Mouse (Mus musculus) cerebellum, postnatal 14 days (tissue): ENCODE measurements at regions not wholly inside any gene's neighbourhood (a gene's known extent, or its start where the extent isn't known, plus 50 kb on each side); places are given as distances from the start of the nearest gene placed in this dataset.

Experiments
- DNase-seq, 2 experiments: peaks; one replicate each; pipeline ENCODE4 v3.0.0; 2021; ENCODE audit warnings: mixed read lengths in 2 of 2

DNA sequence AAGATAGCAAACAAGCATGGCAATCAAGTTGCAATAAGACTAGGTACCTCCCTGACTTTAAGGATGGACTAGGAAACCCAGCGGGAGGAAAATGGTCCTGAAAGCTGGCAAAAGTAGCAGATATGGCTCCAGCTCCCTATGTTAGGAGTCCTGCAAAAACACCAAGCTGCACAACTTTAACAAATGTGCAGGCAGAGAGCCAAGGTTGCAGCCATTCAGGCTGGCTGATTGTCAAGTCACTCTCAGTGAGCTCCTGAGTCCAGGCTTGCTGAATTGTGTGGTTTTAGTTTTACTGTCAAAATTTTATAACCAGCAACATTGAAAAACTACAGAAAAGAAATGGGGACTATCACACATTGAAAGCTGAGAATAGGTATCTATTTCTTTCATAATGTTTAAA is 1122.8 kb upstream of the Slc10a2 start:
- DNase-seq, result peak; percentile 32 to 54

DNA sequence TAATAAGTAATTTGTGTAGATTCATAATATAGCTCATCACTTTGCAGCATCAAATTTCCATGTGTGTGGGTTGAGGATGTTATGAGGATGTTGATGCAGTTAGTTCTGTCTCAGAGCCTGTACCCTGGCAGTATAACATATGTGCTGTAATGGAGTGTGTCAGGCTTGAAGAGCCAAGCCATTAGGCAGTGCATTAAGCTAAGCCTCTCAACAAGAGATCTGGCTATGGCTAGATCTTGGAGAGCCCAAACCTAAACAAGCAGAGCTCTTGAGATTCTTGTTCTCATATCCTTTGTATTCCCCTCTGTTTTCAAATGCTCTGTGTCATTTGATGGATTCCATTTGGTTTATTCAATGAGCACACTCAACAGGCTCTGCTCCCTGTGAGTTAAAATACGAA is 1120.0 kb upstream of the Slc10a2 start:
- no peak for DNase-seq

DNA sequence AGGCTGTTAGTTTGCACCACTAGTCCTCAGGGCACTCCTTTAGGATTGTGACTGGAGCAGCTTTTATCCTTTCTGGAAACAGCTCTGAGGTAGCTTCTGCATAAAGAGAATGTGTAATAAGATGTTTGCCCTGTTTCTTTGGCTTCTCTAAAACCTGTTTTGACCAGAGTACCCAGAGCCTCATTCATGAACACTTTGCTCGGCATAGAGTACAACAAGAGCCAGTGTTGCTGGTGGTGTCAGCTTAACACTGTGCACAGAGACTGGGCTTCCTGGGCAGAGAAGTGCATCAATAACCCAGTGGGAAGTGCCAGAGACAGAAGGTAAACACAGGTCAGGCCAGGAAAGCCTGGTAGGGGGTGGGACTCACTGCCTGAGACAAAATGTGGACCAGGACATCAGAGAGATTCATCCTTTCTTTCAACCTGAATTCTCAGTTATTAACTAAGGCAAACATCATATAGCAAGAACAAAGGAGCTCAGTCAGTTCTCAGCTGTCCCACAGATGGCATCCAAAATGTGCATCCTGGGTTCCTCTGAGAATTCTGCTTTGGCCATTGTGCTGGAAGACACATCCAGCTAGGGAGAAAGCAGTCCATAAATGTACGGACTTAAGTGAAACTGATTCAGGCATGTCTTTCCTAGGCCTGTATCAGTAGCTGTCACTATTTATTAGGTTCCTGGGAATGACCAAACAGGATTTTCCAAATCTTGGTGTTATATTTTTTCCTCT is 1102.6 kb upstream of the Slc10a2 start:
- peak; percentile 13 to 60 for DNase-seq

DNA sequence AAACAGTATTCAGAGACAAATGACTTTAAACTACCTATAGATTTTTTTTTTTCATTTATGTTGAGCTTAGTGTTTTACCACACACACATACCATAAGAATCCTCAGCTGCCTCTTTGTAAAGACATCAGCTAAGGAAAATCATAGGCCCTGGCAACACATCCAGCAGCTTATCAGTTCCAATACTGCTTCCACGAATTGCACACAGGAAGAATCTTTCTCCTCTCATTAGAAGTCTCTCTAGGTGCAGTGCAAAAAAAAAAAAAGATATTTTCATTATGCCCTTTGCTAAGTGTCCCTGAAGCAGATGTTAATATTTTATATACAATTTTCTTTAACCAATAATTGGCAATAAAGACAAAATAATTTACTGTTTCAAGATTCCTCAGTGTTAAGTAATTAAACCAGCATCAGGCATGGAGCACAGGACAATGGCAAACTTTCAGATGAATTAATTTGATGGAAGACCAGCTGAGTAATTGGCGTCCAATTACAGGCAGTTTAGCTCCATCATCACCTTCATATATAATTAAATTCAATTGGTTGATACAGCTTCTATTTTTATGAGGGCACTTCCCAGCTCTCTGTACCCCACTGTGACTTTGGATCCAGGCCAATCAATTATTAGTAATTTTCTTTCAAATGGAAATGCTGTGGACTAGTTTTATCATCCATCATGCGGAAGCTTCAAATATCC is 1099.0 kb upstream of the Slc10a2 start:
- DNase-seq, result no peak

DNA sequence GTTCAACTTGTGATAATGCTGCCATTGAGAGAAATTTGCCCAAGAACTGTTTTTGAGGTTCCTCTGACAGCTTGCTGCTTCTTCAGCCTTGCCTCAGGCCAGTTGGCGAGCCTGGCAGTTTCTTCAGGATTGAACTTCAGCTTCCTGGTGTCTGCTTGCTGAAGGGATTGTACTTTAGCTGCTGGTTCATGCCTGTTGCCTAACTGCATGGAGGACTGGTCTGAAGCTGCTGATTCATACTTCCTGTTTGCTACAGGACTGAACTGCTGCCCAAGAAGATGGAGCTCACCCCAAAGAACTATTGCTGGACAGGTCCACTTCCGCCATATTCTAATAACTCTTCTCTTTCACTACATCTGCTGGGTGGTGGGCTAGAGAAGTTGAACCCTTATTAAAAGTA is 1086.3 kb upstream of the Slc10a2 start:
- no peak for DNase-seq

DNA sequence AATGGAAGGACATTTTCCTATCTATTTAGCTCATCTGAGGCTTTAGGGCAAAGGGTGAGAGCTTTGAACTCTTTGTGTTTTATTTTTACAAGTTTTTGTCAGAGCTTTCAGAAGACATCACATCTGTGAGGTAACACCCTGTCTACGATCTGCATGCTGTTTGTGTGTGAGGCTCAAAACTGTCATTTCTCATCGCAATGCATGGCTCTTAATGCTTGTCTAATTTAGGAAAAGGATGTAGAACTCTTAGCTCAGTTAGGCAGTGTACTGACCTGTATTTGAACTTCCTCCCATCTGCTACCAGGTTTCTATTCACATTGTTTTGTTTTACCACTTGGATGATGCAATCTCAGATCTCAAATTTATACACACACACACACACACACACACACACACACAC is 1083.3 kb upstream of the Slc10a2 start:
- DNase-seq, result no peak

DNA sequence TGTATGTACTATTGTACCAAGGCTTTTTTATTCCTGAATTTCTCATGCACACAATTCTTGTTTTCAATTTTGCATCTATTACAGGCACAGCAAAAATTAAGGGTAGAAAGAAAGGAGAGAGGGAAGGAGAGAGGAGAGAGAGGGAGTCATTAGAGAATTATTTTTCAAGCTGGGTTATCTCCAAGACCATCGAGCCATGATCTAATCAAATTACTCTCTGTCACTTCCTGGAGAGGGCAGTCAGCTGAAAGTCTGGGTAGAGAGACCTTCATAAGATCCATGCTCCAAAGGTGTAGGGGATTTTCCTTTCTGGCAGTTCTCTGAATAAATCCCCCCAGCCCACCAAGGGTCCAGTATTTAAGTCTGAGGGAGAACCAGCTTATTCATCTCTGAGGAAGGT is 1081.4 kb upstream of the Slc10a2 start:
- DNase-seq, result peak in 1 of 2 experiments; percentile 10

DNA sequence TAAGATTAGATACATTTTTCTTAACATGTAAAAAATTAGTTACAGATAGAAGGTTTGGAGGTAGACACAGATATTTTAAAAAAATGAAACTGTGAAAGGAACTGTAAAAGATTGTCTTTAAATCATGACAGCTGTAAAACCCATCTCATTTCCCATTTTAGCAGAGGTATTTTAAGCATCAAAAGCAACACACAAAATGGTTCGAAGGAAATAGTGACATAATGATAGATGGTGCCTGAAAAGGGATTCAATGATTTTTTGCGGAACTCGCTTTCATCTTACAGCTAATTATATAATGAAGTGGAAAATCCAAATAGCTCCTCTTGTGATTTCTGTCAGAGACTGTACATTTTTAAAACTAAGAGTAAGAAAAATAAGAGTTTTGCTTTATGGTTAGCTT is 1074.5 kb upstream of the Slc10a2 start:
- DNase-seq, result no peak

DNA sequence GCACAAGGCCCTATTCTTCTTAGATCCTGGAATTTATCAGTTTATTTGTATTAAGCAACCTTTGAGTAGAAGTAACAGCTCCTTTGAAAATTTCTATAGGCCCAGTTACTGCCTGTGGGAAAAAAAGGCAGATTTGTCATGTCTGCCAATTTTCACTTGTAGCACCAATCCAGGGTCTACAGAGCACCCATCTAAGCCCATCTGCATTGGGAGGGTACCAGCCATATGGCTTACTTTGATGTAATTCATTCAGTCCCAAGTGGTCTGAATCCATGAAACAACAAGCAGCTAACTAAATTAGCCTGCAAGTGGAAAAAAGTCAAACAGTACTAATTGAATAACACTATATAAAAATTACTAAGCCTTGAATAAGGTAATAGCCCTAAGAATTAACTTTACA is 1061.3 kb upstream of the Slc10a2 start:
- no peak for DNase-seq

DNA sequence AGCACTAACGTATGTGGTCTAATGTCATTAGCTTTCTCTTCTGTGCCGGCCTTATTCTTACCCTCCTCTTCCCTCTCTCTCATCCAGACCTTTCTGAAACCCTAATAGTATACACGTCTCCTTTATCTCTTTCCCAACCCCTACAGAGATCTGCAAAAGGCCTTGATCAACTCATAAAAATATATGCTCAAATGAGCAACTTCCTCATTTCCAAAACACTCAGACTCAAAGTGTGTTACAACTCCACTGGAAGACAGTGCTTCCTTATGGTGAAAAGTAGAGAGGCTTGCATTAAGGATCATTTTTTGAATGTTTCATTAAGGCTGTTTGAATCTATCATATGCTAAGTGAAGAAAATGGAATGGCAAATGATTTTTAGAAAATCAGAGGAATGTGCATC is 1060.1 kb upstream of the Slc10a2 start:
- DNase-seq, result no peak

DNA sequence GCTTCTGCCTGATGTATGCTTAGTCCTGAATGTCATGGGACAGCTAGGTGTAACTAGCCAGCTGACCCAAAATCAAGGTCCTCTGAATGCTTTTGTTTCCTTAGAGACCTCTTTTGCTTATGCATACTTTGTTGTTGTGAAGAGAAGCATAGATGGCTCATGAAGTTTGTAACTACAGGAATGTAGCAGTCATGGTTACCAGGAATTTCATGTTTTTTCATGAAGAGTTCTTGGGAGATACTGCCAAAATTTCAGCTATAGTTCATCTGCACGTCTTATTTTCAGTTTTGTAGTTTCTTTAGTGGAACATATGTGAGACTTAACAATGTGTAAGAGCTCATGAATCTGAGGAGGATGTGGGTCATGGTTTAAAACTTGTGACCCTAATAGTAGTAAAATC is 1059.6 kb upstream of the Slc10a2 start:
- no peak for DNase-seq

DNA sequence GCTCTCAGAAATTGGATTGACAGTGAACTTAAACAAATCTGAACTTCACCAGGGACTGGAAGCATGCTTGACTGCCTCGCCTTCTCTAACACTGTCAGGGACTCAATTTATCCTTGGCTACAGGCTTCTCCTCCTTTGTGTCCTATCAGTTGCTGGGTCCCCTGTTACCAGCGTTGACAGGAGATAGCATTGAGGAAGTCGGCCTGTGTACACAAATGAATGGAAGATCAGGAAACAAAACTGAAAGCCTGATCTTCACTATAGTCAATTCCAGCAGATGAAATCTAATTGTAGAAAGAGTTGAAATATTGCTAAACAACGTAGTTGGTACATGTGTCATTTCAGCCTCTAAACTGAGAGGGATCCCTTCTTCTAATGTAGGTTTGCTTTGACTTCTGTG is 1039.4 kb upstream of the Slc10a2 start:
- no peak for DNase-seq

DNA sequence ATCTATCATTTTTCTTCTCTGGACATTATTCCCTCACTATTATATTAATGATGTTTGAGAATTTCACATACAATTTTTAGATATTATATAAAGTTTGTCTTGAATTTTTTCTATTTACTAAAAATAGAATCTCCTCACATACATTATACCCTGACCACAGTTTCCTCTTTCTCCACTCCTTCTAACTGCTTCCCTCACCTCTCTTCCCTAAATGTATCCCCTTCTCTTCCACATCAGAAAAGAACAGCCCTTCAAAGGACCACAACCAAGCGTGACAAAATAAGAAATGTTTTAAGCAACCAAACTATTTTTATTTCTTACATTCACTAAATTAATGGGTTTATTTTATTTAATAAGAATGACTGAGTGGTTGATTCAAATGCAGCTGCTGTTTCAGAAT is 1034.9 kb upstream of the Slc10a2 start:
- DNase-seq, result no peak

DNA sequence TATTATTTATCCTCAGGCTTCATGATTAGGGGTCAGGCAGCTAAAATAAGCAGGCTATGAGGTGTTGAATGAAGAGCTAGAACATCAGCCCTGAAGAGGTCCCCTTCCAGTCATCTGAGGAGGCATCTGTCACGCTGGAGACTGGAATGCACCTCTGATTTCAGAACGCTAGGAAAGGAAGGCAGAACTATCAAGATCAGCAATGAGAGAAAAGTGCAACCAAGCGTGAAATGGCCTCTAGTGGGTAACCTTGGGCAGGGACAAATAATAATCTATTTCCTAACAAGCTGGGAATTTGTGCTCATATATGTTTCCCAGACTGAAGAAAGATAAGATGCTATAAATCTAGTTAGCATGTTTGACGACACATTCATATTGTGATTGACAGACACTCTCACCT is 1034.0 kb upstream of the Slc10a2 start:
- peak; percentile 3 to 4 for DNase-seq

DNA sequence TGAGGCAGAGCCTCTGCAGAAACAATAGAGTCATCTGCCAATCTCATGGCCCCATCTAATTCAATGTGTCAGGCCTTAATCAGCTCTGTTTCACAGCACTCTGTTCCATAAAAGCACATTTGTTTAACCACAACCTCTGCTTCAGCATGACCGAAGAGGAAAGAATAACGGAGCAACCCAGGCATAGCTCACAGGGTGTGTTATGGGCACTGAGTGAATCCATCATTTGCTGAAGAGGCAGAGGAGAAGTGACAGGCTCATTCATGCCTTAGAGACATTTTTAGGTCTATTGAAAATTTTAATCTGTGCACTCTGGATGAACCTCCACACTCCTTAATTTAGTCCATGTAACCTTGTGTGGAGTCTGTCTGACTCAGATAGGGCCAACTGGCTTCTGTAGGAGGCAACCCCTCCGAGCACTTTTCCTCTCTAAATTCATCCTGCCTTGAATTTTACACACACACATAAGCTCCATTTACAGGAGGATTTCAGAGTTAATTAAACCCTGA is 1027.1 kb upstream of the Slc10a2 start:
- DNase-seq, result peak; percentile 1 to 26

DNA sequence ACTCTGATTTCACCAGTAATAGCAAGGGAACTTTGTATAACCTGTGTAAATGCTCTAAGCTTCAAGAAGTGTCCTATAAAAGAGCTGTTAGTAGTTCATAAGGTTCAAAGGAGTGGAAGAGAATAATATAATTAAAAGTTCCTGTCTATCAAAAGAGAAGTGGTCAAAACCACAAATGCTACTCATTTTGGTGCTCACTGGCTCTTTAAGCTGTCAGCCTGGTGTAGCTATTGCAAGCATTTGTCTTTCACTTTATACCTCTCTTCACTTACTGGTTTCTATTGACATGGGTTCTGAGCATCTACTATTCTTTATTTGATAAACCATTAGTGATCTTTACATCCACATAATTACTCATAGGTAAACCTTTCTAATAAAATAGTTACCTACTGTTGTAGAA is 1020.1 kb upstream of the Slc10a2 start:
- DNase-seq, result no peak

DNA sequence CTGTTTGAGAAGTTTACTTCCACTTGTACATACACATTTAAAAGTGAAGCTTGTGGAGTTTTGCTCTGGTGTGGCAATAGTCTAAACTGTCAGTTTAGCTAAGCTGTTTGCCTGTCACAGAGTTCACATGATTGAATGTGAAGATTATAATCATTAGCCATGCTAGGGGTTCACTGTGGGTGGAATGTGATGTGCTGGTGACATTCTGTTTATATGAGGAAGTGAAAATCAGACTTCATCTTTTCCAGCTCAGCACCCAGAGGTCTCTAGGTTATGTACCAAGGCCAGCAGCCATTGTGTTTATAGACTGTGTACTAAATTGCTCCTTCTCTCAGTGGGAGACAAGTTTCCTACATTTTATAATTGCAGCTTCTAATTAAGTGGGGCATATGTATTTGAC is 1014.4 kb upstream of the Slc10a2 start:
- no peak for DNase-seq

DNA sequence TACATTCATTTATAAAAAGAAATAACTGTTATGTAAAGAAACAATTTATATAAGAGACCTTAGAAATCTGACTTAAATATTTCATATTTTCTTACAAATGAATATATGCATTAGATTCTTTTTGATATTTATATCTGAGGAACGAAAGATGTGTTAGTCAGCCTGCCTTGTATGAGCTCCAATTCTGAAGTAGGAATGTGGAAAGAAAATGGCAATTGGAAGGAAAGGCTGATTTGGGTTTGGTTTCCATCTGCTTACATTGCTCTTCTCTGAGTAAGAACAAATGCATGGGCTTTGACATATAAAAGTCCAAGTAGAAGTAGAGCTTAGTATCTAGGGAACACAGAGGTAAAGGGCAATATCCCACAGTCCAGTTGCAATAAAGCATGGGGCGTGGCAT is 1006.2 kb upstream of the Slc10a2 start:
- no peak for DNase-seq

DNA sequence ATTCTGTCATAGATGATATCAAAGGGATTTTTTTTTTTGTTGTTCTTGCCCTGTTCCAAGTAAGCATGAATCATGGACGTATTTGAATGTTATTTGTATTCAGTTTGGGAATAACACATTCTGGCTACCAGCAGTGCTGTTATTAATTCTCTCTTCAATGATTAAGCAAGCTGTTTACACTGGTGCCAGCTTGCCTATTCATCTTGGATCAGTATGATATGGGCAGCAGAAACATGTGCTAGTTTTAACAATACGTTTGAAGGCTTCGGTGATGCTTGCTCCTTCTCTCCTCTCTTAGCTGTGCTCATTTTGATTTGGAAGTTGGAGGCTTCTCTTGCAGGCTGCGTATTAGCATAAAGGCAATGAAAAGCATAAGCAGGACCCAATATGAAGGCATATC is 984.9 kb upstream of the Slc10a2 start:
- no peak for DNase-seq

DNA sequence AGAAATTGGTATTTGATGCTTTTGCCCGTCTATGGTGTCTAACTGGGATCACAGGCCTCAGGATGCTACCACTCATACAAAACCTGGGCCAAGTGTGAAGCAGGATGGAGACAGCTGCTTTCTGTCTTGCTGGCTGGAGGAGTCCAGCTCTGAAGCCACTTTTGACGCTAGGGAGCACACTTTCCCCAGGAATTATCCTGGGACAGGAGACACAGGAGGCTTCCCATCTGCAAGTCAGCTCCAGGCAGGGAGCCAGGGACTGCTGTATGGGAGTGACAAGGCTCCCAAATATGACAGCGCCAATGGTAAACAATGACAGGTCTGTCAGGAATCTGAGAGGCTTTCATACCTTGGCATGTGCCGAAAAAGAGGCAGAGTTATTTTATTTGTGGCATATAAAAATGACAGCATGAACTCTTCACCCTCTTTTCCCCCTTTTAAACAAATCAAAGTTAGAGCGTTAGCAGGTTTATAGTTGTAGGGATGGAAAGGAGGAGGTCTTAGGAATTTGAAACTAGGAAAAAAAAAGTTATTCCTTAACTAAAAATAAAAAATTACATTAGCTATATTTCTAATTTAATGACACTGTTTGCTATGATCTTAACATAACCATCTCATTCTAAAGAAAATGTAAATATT is 938.9 kb upstream of the Slc10a2 start:
- peak; percentile 70 to 74 for DNase-seq

DNA sequence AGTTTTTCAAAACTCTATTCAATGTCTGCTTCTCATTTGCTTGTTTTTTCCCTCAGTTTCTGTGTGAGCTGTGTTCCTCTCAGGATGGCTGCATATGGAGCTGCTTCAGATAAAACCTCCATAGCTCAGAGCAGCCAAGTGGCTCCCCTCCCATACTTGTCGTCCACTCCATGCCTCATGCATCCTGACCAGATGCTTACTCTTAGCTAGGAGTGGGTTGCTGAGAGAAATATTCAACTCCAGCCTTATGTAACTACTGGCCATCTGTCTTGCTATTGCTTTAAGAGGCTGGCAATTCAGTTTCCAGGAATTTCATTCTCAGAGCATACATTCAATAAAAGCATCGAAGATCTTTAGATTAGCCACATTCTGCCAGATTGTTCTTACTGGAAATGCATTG is 907.1 kb upstream of the Slc10a2 start:
- DNase-seq, result peak; percentile 12 to 26

DNA sequence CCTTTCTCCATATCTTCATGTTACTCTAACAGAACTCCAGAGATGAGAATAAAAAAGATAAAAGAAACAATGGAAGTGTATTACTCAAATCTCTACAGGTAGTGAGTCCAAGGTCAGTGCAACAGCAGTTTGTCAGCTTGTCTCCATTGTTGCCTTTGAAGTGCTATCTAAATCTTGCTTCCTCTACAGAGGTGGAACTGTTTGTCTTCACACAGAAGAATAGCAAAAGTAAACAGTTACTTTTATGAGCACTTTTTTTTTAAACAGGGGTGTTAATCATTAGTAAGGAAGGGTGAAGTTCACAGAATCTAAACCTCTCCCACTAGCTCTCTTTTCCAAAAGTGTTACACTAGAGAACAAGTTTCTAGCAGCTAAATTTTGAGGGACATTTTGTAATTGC is 906.0 kb upstream of the Slc10a2 start:
- DNase-seq, result no peak

DNA sequence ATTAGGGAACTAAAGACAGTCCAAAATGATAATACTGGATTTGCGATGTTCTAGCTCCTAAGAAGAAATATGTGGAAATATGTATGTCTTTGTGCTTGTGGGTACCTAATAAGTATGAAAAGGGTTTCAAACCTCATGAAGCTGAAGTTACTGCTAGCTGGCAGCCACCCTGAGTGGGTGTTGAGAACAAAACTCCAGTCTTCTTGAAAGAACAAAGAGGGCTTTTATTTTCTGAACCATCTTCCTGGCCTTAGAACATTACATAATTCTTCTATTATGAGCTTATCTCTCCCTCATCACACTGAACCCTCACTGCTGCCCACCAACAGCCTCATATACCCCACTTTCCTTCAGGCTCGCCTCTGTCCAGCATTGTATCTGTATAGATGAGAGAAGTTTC is 905.6 kb upstream of the Slc10a2 start:
- no peak for DNase-seq

DNA sequence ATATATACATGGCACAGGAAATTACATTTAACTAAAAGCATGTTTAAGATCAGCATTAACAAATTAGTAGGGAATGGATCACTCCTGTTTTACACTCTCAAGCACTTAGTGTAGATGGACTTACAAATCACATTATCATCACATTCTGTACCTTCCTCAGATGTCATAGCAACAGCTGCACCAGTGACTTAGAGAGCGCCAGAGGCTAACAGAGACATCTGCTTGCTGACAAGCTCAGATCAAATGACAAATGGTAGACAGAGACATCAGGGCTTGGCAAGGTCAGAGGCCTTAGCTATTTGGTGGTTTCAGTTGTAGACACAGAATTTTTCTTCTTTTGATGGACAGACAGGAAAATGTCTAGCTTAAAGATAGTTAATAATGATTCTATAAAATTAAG is 897.5 kb upstream of the Slc10a2 start:
- no peak for DNase-seq
